Mouse (Mus musculus) gastrocnemius, postnatal 36 days (tissue): Measurements from ENCODE around the gene Prkag3. TPM values are rescaled to one million over a fixed set of nuclear protein-coding genes. Genes with fewer than 3 reads are reported as not detected.

Experiments
- DNase-seq, 2 experiments: peaks; one replicate each; pipeline ENCODE4 v3.0.0; 2022
- intact Hi-C: fragments of 180-260 bp; cut with DNase I; formaldehyde crosslinking; loops from one replicate; pipeline ENCODE4 v1.15.1; 2025
- total RNA-seq, 2 experiments: library from RNA; stranded (reverse); gene quantifications; 2 replicates each; pipeline ENCODE4 v1.2.3; 2021

Gene Prkag3
- total RNA-seq, 2 experiments from 2014 or later, result 63.9 to 90.3 TPM

- no peak for DNase-seq
- intact Hi-C loops, result no loop called here
These were observed 21.9 kb upstream of the Prkag3 start for GRCm38 (mm10) chr1:74770727-74771466.

DNA sequence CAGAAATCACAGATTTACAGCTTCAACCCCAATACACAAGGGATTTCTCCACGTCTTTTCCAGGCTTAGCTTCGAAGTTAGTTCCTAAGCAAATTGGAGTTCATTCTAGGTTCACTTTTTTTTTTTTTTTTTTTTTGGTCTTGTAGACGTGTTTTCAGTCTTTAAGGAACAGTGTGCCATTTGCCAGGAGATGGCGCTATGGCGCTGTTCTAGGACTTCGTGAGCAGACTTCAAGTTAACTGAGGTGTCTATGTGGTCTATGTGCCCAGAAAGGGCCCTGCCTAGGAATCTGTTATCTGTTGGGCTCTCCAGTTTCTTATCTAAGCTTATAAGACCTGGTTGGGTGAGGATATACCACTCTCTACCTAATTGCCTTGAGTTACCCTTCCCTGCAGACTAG is 14.1 kb upstream of the Prkag3 start:
- DNase-seq, result peak in 1 of 2 experiments; percentile 61

DNA sequence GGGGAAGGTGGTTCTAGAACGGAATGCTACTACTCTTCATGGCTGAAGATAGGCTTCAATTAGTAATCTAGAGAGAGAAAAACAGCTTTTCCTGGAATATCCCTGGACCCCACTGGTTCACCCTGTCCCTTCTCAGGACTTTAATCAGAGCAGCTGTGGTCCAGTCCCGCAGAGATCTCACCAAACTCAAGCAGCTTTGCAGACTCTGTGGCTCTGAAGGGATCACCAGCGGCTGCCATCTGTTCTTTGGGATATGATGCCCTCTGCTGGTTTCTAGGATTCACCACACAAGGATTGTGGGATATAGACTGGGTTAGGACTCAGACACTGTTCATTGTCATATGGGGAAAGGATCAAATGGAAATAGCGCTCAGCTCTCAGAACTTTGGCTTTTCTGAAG is 10.8 kb upstream of the Prkag3 start:
- intact Hi-C loops, result loop anchor here (5.0 kb wide), 3 partner anchors 47 to 297 kb away; partner anchors contain the start of genes Cyp27a1, Rnf25 and Stk36
- no peak for DNase-seq

More for the DNA sequence above, 14.1 kb upstream of the Prkag3 start:
- intact Hi-C loops, result loop anchor here (5.0 kb wide), 2 partner anchors 161 to 301 kb away; partner anchors contain the start of genes Rnf25 and Stk36

- intact Hi-C loops, result no loop called here
- peak in 1 of 2 experiments; percentile 73 for DNase-seq
These were observed 5.3 kb upstream of the Prkag3 start for GRCm38 (mm10) chr1:74754175-74754785.

GRCm38 (mm10) chr1:74753266-74753974 is 4.4 kb upstream of the Prkag3 start:
- intact Hi-C loops, result no loop called here
- DNase-seq, result no peak

DNA sequence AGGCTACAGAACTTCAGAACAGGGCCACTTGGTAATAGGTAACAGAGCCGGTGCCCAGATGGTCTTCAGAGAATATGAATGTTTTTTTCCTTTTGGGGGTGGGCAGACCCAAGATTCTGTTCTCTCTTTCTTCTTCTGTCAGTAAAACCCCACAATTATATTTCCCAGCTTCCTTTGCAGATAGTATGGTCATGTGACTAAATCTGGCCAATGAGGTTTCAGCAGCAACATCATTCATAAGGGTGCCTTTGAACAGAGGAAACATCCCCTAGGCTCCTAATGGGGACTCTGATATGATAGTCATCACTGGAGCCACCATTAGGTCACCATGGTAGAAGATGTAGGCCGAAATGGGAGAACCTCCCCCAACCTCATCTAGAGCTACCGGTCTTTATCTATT is 3.8 kb upstream of the Prkag3 start:
- DNase-seq, result no peak
- intact Hi-C loops, result no loop called here

- DNase-seq, result no peak
- intact Hi-C loops, result no loop called here
These were observed 3.1 kb upstream of the Prkag3 start for GRCm38 (mm10) chr1:74752150-74752549.

GRCm38 (mm10) chr1:74750683-74751082 is 1.7 kb upstream of the Prkag3 start:
- intact Hi-C loops, result no loop called here
- no peak for DNase-seq

- intact Hi-C loops, result no loop called here
- DNase-seq, result peak in 1 of 2 experiments; percentile 61
These were observed 280 bp upstream of the Prkag3 start for GRCm38 (mm10) chr1:74749301-74749700.

DNA sequence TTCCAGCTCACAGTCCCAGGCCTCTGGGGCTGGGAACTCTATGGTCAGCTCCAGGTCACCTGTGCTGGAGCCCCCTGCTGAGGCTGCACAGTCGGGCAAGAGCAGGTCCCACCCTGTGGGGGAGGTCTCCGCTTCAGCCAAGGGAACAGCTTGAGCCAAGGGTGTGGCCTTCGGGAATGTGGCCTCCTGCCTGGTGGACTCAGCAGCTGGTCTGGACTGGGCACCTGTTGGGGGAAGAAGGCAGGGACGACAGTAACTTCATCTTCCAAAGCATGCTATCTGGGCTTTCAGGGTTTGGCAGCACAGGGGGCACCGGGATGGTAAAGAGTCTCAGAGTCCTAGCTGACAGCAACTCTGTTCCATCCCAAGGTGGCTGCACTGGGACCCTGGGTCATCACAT is 1.7 kb downstream of the Prkag3 start:
- intact Hi-C loops, result no loop called here
- peak in 1 of 2 experiments; percentile 48 for DNase-seq

DNA sequence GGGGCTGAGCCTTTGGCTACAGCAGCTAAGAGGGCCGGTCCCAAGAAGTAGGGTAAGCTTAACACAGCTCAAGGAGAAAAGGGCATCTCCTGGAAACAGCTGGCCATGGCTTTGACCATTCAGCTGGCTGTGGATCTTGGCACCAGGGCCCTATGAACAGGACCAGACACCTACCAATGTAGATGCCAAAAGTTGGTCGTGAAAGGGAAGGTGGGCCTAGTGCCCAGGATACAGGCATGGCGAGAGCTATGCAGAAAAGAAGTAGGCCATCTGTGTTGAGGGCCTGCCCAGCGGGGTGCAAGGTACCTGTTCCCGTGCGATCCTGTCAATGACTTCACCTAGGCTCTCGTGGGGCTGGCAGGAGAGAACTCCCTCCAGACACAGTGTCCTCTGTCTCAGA is 8.2 kb downstream of the Prkag3 start:
- DNase-seq, result peak in 1 of 2 experiments; percentile 30
- intact Hi-C loops, result no loop called here

GRCm38 (mm10) chr1:74737500-74737899 is 11.5 kb downstream of the Prkag3 start:
- no peak for DNase-seq
- intact Hi-C loops, result no loop called here

DNA sequence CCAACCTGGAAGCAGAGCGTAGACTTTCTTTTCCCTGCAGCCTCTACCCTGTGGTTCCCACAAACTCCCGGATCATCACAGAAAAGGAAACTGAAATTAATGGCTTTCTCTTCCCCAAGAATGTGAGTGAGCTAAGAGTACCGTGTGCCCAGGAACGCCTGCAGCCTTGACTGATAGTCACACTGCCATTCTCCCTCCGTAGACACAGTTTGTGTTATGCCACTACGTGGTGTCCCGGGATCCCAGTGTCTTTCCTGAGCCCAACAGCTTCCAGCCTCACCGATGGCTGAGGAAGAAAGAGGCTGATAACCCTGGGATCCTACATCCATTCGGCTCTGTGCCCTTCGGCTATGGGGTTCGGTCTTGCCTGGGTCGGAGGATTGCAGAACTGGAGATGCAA is 12.0 kb downstream of the Prkag3 start:
- intact Hi-C loops, result no loop called here
- DNase-seq, result no peak

- intact Hi-C loops, result no loop called here
- peak; percentile 40 to 64 for DNase-seq
These were observed 20.6 kb downstream of the Prkag3 start for GRCm38 (mm10) chr1:74728446-74728845.

GRCm38 (mm10) chr1:74726674-74727073 is 22.3 kb downstream of the Prkag3 start:
- no peak for DNase-seq
- intact Hi-C loops, result no loop called here

- no peak for DNase-seq
- intact Hi-C loops, result no loop called here
These were observed 22.9 kb downstream of the Prkag3 start for GRCm38 (mm10) chr1:74726114-74726513.

GRCm38 (mm10) chr1:74723748-74724147 is 25.3 kb downstream of the Prkag3 start:
- intact Hi-C loops, result no loop called here
- no peak for DNase-seq

DNA sequence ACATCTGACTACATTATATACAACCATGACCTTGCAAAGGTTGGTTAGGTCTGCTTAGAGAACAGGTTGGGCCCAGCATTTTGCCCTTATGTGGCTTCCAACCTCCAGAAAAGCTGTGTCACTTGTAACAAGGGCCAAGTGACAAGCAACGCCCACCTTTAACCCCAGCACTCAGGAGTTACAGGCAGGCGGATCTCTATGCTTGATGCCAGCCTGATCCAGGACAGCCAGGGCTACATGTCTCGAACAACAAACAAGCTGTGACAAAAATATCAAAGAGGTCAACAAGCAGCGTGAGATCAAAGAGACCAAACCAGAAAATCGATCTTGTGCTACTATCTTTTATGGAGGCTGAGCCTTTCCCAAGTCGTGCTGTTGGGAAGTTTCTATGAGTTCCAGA is 27.4 kb downstream of the Prkag3 start:
- no peak for DNase-seq
- intact Hi-C loops, result no loop called here

DNA sequence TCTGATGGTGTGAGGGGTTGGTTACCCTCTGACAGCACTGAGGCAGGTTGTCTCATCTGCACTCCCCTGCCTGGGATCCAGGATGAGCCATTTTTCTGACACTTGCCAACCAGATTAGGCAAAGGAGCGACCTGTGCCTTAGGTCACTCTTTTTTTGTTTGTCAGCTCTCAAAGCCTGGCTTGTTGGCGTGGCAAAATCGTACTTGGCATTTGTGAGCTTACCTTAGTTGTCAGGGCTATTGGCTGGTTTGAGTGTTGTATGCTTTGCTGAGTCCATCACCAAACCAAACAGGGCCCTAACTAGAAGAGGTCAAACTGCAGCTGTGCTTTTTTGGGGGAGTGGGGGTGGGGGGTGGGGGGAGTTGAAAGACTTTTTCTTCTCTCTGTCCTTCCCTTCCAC is 29.7 kb downstream of the Prkag3 start:
- DNase-seq, result no peak
- intact Hi-C loops, result no loop called here

- intact Hi-C loops, result no loop called here
- DNase-seq, result no peak
These were observed 30.9 kb downstream of the Prkag3 start for GRCm38 (mm10) chr1:74718113-74718512.

DNA sequence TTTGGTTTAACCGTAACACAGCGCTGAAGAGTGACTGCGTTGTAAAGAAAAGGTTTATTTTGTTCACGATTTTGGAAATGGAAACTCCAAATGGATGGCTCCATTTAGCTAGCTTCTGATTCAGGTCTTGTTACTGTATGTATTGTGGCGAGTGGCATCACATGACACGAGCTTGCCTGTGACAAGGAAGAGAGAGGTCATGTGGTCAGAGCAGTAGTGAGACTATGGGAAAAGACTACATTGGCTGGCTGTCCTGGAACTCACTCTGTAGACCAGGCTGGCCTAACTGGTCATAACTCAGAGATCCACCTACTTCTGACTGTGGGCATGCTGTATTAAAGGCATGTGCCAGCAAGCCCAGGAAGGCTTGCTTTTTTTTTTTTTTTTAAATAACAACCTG is 33.1 kb downstream of the Prkag3 start:
- intact Hi-C loops, result no loop called here

More for the DNA sequence above, 33.1 kb downstream of the Prkag3 start:
- DNase-seq, result no peak
